Mouse (Mus musculus): ENCODE data around the gene Coro7. TPM values are rescaled to one million over a fixed set of nuclear protein-coding genes. Genes with fewer than 3 reads are reported as not detected.
A peak's percentile ranks its signal among the peaks of the same experiment; 100 is the strongest.
"Not testable (repeated sequence)": the region's sequence is repeated elsewhere in the genome, so short reads cannot be mapped to it uniquely, and the experiment has no call there.

The Coro7 gene
- polyA plus RNA-seq, 1 experiment from 2014 or later: 15.0 TPM

- Histone ChIP-seq H3K36me3 (ENCODE audit: control insufficient read depth, insufficient read depth, low read length) (peaks cover 4% of the 10 kb centered on the region; the same call in 1 of the 2 replicates), H3K9me3 (ENCODE audit: control insufficient read depth, low read depth, low read length) (no peaks in the 10 kb centered on the region), H3K4me1 (ENCODE audit: control insufficient read depth, insufficient read depth, low read length) (peaks cover 32% of the 10 kb centered on the region), H3K27me3 (ENCODE audit: control insufficient read depth, insufficient read depth, low read length) (no peaks in the 10 kb centered on the region), H3K4me3 (ENCODE audit: low read depth, low read length) (no peak overlapping the region), H3K27ac (ENCODE audit: low read length) (no peak overlapping the region), H3K9ac (replicated peaks; ENCODE audit: low read depth, low read length) (no peak overlapping the region), H3K4me2 (replicated peaks; ENCODE audit: low read depth, low read length) (no peak overlapping the region)
- WGBS: 97% methylated on average over 9 of the region's 9 CpGs
- no peak for ATAC-seq (ENCODE audit: insufficient number of reproducible peaks, insufficient read depth, low FRiP score, low read depth)
Observed at GRCm38 (mm10) chr16:4590236-4590635, 89.3 kb downstream of the Coro7 start.

GRCm38 (mm10) chr16:4587516-4588210, 91.9 kb downstream of the Coro7 start:
- no peaks in the 10 kb centered on the region for H3K27me3 ChIP-seq (ENCODE audit: control insufficient read depth, insufficient read depth, low read length)
- ATAC-seq (ENCODE audit: insufficient number of reproducible peaks, insufficient read depth, low FRiP score, low read depth): no peak

GRCm38 (mm10) chr16:4586531-4587123, 93.0 kb downstream of the Coro7 start:
- Histone ChIP-seq H3K9ac (replicated peaks; ENCODE audit: low read depth, low read length) (0 out of 2 replicates have a peak overlapping the region, but pooled peaks have one; percentile 25), H3K4me3 (ENCODE audit: low read depth, low read length) (peak overlapping the region; percentile 33), H3K27ac (ENCODE audit: low read length) (peak overlapping the region; percentile 93), H3K4me2 (replicated peaks; ENCODE audit: low read depth, low read length) (peak overlapping the region; percentile 64), H3K36me3 (ENCODE audit: control insufficient read depth, insufficient read depth, low read length) (peaks cover 4% of the 10 kb centered on the region; the same call in 1 of the 2 replicates), H3K9me3 (ENCODE audit: control insufficient read depth, low read depth, low read length) (no peaks in the 10 kb centered on the region), H3K27me3 (ENCODE audit: control insufficient read depth, insufficient read depth, low read length) (no peaks in the 10 kb centered on the region), H3K4me1 (ENCODE audit: control insufficient read depth, insufficient read depth, low read length) (peaks cover 15% of the 10 kb centered on the region)
- under 1% methylated on average over 43 of the region's 43 CpGs for WGBS
- ATAC-seq (ENCODE audit: insufficient number of reproducible peaks, insufficient read depth, low FRiP score, low read depth): peak; percentile 99

More at GRCm38 (mm10) chr16:4587516-4588210, 91.9 kb downstream of the Coro7 start:
- Histone ChIP-seq H3K4me3 (ENCODE audit: low read depth, low read length) (no peak overlapping the region), H3K4me1 (ENCODE audit: control insufficient read depth, insufficient read depth, low read length) (peaks cover 22% of the 10 kb centered on the region), H3K27ac (ENCODE audit: low read length) (peak overlapping the region; percentile 93), H3K9ac (replicated peaks; ENCODE audit: low read depth, low read length) (0 out of 2 replicates have a peak overlapping the region, but pooled peaks have one; percentile 25), H3K4me2 (replicated peaks; ENCODE audit: low read depth, low read length) (no peak overlapping the region; the same call in 1 of the 2 replicates), H3K36me3 (ENCODE audit: control insufficient read depth, insufficient read depth, low read length) (peaks cover 4% of the 10 kb centered on the region; the same call in 1 of the 2 replicates), H3K9me3 (ENCODE audit: control insufficient read depth, low read depth, low read length) (no peaks in the 10 kb centered on the region)
- WGBS: 52% methylated on average over 5 of the region's 5 CpGs

GRCm38 (mm10) chr16:4585642-4586530, 93.7 kb downstream of the Coro7 start:
- ATAC-seq (ENCODE audit: insufficient number of reproducible peaks, insufficient read depth, low FRiP score, low read depth): peak; percentile 16; the same call in 1 of the 2 replicates
- 8% methylated on average over 14 of the region's 14 CpGs for WGBS
- H3K27me3 ChIP-seq (ENCODE audit: control insufficient read depth, insufficient read depth, low read length): no peaks in the 10 kb centered on the region
- peaks cover 15% of the 10 kb centered on the region for H3K4me1 ChIP-seq (ENCODE audit: control insufficient read depth, insufficient read depth, low read length)
- H3K4me2 ChIP-seq (replicated peaks; ENCODE audit: low read depth, low read length): peak overlapping the region; percentile 64
- H3K27ac ChIP-seq (ENCODE audit: low read length): peak overlapping the region; percentile 90
- H3K36me3 ChIP-seq (ENCODE audit: control insufficient read depth, insufficient read depth, low read length): peaks cover 4% of the 10 kb centered on the region; the same call in 1 of the 2 replicates
- H3K9me3 ChIP-seq (ENCODE audit: control insufficient read depth, low read depth, low read length): no peaks in the 10 kb centered on the region
- H3K4me3 ChIP-seq (ENCODE audit: low read depth, low read length): peak overlapping the region; percentile 33
- 0 out of 2 replicates have a peak overlapping the region, but pooled peaks have one; percentile 21 for H3K9ac ChIP-seq (replicated peaks; ENCODE audit: low read depth, low read length)

GRCm38 (mm10) chr16:4584438-4584837, 95.1 kb downstream of the Coro7 start:
- 80% methylated on average over 5 of the region's 5 CpGs for WGBS
- ATAC-seq (ENCODE audit: insufficient number of reproducible peaks, insufficient read depth, low FRiP score, low read depth): no peak
- H3K4me3 ChIP-seq (ENCODE audit: low read depth, low read length): no peak overlapping the region

GRCm38 (mm10) chr16:4583807-4584206, 95.8 kb downstream of the Coro7 start:
- no peak for ATAC-seq (ENCODE audit: insufficient number of reproducible peaks, insufficient read depth, low FRiP score, low read depth)
- Histone ChIP-seq H3K27me3 (ENCODE audit: control insufficient read depth, insufficient read depth, low read length) (no peaks in the 10 kb centered on the region), H3K9ac (replicated peaks; ENCODE audit: low read depth, low read length) (no peak overlapping the region), H3K27ac (ENCODE audit: low read length) (no peak overlapping the region), H3K4me1 (ENCODE audit: control insufficient read depth, insufficient read depth, low read length) (peaks cover 15% of the 10 kb centered on the region), H3K36me3 (ENCODE audit: control insufficient read depth, insufficient read depth, low read length) (no peaks in the 10 kb centered on the region), H3K9me3 (ENCODE audit: control insufficient read depth, low read depth, low read length) (no peaks in the 10 kb centered on the region), H3K4me2 (replicated peaks; ENCODE audit: low read depth, low read length) (no peak overlapping the region), H3K4me3 (ENCODE audit: low read depth, low read length) (no peak overlapping the region)
- WGBS: 84% methylated on average over 3 of the region's 3 CpGs

More at GRCm38 (mm10) chr16:4584438-4584837, 95.1 kb downstream of the Coro7 start:
- Histone ChIP-seq H3K4me1 (ENCODE audit: control insufficient read depth, insufficient read depth, low read length) (peaks cover 15% of the 10 kb centered on the region), H3K4me2 (replicated peaks; ENCODE audit: low read depth, low read length) (no peak overlapping the region), H3K27me3 (ENCODE audit: control insufficient read depth, insufficient read depth, low read length) (no peaks in the 10 kb centered on the region), H3K27ac (ENCODE audit: low read length) (no peak overlapping the region), H3K9ac (replicated peaks; ENCODE audit: low read depth, low read length) (no peak overlapping the region), H3K36me3 (ENCODE audit: control insufficient read depth, insufficient read depth, low read length) (no peaks in the 10 kb centered on the region), H3K9me3 (ENCODE audit: control insufficient read depth, low read depth, low read length) (no peaks in the 10 kb centered on the region)

GRCm38 (mm10) chr16:4581179-4581578, 98.4 kb downstream of the Coro7 start:
- not testable (repeated sequence) for H3K27me3 ChIP-seq (ENCODE audit: control insufficient read depth, insufficient read depth, low read length); ATAC-seq (ENCODE audit: insufficient number of reproducible peaks, insufficient read depth, low FRiP score, low read depth); H3K9ac ChIP-seq (replicated peaks; ENCODE audit: low read depth, low read length); H3K4me2 ChIP-seq (replicated peaks; ENCODE audit: low read depth, low read length); H3K36me3 ChIP-seq (ENCODE audit: control insufficient read depth, insufficient read depth, low read length); H3K4me3 ChIP-seq (ENCODE audit: low read depth, low read length); H3K9me3 ChIP-seq (ENCODE audit: control insufficient read depth, low read depth, low read length); H3K4me1 ChIP-seq (ENCODE audit: control insufficient read depth, insufficient read depth, low read length); H3K27ac ChIP-seq (ENCODE audit: low read length)
- 92% methylated on average over 3 of the region's 4 CpGs for WGBS

GRCm38 (mm10) chr16:4578630-4579029, 100.9 kb downstream of the Coro7 start:
- Histone ChIP-seq H3K4me1 (ENCODE audit: control insufficient read depth, insufficient read depth, low read length) (no peaks in the 10 kb centered on the region), H3K4me3 (ENCODE audit: low read depth, low read length) (no peak overlapping the region), H3K9ac (replicated peaks; ENCODE audit: low read depth, low read length) (no peak overlapping the region), H3K9me3 (ENCODE audit: control insufficient read depth, low read depth, low read length) (no peaks in the 10 kb centered on the region), H3K27ac (ENCODE audit: low read length) (no peak overlapping the region), H3K27me3 (ENCODE audit: control insufficient read depth, insufficient read depth, low read length) (no peaks in the 10 kb centered on the region), H3K4me2 (replicated peaks; ENCODE audit: low read depth, low read length) (no peak overlapping the region), H3K36me3 (ENCODE audit: control insufficient read depth, insufficient read depth, low read length) (no peaks in the 10 kb centered on the region)
- 62% methylated on average over 7 of the region's 7 CpGs for WGBS
- ATAC-seq (ENCODE audit: insufficient number of reproducible peaks, insufficient read depth, low FRiP score, low read depth): no peak

Measured in stomach, embryonic 14.5 days (tissue).